Mouse (Mus musculus) lung, postnatal 14 days (tissue): ENCODE measurements around the gene Atg4a.
A peak's percentile ranks its signal among the peaks of the same experiment; 100 is the strongest.

Experiments used
- DNase-seq: peaks from one replicate; pipeline ENCODE4 v3.0.0; 2021

Gene Atg4a

DNA sequence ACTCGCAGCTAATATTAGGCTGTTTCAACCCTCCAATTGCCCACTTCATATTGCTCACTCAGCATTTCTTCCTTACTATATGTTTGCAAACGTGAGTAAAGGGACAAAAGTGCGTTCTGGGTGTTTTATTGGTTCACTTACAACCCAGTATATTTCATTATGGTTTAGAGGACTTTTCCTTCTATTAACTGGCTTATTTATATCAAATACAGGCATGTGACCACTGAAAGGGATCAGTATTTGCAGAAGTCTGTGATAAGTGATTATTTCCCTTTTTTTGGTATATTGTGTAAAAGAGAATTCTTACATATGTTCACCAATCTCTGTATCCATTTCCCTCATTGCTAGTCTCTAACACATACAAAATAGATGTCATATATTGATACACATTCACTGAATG lies 203.7 kb downstream of the Atg4a start:
- no peak for DNase-seq

DNA sequence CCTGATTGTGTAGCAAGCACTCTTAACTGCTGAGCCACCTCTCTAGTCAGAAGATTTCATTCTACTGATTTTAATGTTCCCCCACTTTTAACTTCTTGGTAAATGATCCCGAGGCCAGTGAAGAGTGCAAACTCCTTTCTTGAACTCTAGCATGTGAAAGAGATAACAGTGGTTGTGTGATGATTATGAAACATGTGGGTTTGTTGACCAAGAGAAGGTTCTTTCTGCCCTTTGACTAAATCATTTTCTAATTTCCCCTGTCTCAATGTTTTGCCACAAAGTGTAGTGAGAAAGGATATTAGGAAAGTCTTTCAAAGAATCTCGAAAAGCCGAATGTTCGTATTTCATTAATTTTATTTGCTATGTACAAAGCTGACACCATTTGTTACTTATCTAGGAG lies 208.4 kb downstream of the Atg4a start:
- DNase-seq: no peak

DNA sequence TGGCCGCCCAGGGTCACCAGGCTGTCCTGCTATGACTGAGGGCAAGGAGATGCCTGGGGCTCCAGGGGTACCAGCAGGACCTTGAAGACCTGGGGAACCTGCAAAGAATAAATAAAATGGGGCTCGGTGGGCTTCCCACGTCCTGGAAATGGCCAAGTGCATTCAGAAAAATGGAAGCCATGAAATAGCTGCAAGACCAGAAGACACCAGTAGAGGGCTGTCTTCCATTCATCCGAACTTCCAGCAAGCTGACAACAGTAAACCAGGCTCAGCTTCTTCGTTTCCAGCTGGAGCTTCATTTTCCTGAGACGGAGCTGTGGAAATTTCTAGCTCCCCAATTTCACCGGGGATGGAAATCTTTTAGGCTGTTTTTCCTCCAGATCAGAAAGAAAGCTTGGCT lies 218.6 kb downstream of the Atg4a start:
- DNase-seq: peak; percentile 16

DNA sequence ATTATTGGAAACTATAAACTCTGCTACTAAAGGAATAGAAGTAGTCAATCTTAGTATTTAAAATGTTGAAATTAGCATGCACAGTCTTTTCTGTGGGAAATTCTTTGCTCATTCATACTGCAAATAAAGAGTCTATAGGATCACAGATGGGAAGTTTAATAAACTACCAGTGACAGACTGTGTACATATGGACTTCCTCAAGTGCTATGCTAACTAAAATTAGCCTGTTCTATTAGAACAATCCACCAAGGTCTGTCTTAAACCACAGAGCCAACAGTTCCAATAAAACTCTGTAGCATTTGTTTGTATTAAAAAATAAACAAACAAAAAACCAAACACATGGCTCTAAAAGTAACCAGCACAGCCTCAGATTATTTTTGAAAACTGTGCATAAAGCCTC lies 238.3 kb downstream of the Atg4a start:
- no peak for DNase-seq

DNA sequence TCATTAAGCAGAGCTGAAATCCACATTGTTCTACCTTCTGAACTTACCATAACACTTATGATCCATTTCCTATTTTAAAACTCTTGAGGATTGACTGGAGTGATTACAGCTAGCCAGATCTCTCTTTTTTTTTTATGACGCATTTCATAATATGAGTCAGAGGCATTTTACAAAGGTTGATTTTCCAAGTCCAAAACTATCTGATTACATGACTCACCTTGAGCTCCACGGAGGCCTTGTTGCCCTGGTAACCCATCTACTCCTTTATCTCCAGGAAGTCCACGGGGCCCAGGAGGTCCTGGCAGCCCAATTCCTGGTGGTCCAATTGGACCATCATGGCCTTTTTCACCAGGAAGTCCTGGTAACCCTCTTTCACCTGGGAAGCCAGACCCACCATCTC lies 242.3 kb downstream of the Atg4a start:
- no peak for DNase-seq

DNA sequence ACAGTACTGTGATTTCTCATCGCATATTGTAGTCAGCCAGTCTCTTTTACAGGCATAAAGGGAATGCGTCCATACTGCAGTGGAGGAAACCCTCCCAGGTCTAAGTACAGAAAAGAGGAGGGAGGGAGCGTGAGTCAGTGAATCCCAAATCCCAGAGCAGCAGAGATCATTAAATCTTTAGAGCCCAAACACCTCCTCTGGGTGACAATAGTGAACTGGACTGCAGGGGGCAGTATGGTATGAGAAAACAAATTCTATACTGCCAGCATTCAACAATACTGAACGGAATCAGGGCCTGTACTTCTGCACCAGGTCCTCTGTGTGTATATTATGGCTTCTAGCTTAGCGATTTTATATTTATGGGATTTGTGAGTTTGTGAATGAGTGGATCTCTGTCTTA lies 256.1 kb downstream of the Atg4a start:
- peak; percentile 40 for DNase-seq
